Mouse (Mus musculus): ENCODE results near the gene 1700123O20Rik. TPM values are rescaled to one million over a fixed set of nuclear protein-coding genes. Genes with fewer than 3 reads are reported as not detected.

The 1700123O20Rik gene
- polyA plus RNA-seq, 1 experiment from 2014 or later, result 105 TPM

Small RNAs within 50 kb of the gene (microRNA-seq; reads per million reads assigned to microRNA genes)
- 0.93 reads per million for gene Mir6948

Other genes starting within 250 kb of the 1700123O20Rik start
- 28.3 and 28.7 TPM in 2 replicates for gene Lrp10, start 222.1 kb upstream of the 1700123O20Rik start, polyA plus RNA-seq (2016; fragmentation: Nextera tagmentation; extraction: Ambion mirVana)
- 4.3 and 5.0 TPM in 2 replicates for gene Rem2, start 210.1 kb upstream of the 1700123O20Rik start, polyA plus RNA-seq (2016; fragmentation: Nextera tagmentation; extraction: Ambion mirVana)
- 105 and 106 TPM in 2 replicates for gene Prmt5, start 168.7 kb upstream of the 1700123O20Rik start, polyA plus RNA-seq (2016; fragmentation: Nextera tagmentation; extraction: Ambion mirVana)
- gene Haus4, start 131.6 kb upstream of the 1700123O20Rik start, polyA plus RNA-seq (2016; fragmentation: Nextera tagmentation; extraction: Ambion mirVana), result 54.5 and 58.1 TPM in 2 replicates
- 68.9 and 72.2 TPM in 2 replicates for gene Ajuba, start 108.7 kb upstream of the 1700123O20Rik start, polyA plus RNA-seq (2016; fragmentation: Nextera tagmentation; extraction: Ambion mirVana)
- gene 4931414P19Rik, start 80.2 kb upstream of the 1700123O20Rik start, polyA plus RNA-seq (2016; fragmentation: Nextera tagmentation; extraction: Ambion mirVana), result 9.7 and 10.7 TPM in 2 replicates
- 410 and 432 TPM in 2 replicates for gene Psmb5, start 68.2 kb upstream of the 1700123O20Rik start, polyA plus RNA-seq (2016; fragmentation: Nextera tagmentation; extraction: Ambion mirVana)
- gene Psmb11, start 64.8 kb upstream of the 1700123O20Rik start, polyA plus RNA-seq (2016; fragmentation: Nextera tagmentation; extraction: Ambion mirVana), result 0.06 and 0.29 TPM in 2 replicates
- not detected in 2 replicates for gene Gm17606, start 45.3 kb upstream of the 1700123O20Rik start, polyA plus RNA-seq (2016; fragmentation: Nextera tagmentation; extraction: Ambion mirVana)
- gene Cdh24, start 44.9 kb upstream of the 1700123O20Rik start, polyA plus RNA-seq (2016; fragmentation: Nextera tagmentation; extraction: Ambion mirVana), result 11.8 and 12.9 TPM in 2 replicates
- gene Acin1, start 715 bp downstream of the 1700123O20Rik start, polyA plus RNA-seq (2016; fragmentation: Nextera tagmentation; extraction: Ambion mirVana), result 148 and 175 TPM in 2 replicates
- gene Gm29776, start 12.6 kb downstream of the 1700123O20Rik start, polyA plus RNA-seq (2016; fragmentation: Nextera tagmentation; extraction: Ambion mirVana), result 0.16 and 0.23 TPM in 2 replicates
- gene Cebpe, start 26.0 kb downstream of the 1700123O20Rik start, polyA plus RNA-seq (2016; fragmentation: Nextera tagmentation; extraction: Ambion mirVana), result not detected in 2 replicates
- 0.56 and 1.1 TPM in 2 replicates for gene Slc7a8, start 95.7 kb downstream of the 1700123O20Rik start, polyA plus RNA-seq (2016; fragmentation: Nextera tagmentation; extraction: Ambion mirVana)
- gene Rnf212b, start 127.9 kb downstream of the 1700123O20Rik start, polyA plus RNA-seq (2016; fragmentation: Nextera tagmentation; extraction: Ambion mirVana), result not detected in 2 replicates
- gene Homez, start 184.7 kb downstream of the 1700123O20Rik start, polyA plus RNA-seq (2016; fragmentation: Nextera tagmentation; extraction: Ambion mirVana), result 14.2 and 15.9 TPM in 2 replicates
- 0.74 TPM in 1 of 2 replicates, not detected in the other for gene Ppp1r3e, start 191.3 kb downstream of the 1700123O20Rik start, polyA plus RNA-seq (2016; fragmentation: Nextera tagmentation; extraction: Ambion mirVana)
- gene Bcl2l2, start 197.2 kb downstream of the 1700123O20Rik start, polyA plus RNA-seq (2016; fragmentation: Nextera tagmentation; extraction: Ambion mirVana), result 2.4 and 3.3 TPM in 2 replicates
- not detected in 2 replicates for gene Gm20521, start 197.2 kb downstream of the 1700123O20Rik start, polyA plus RNA-seq (2016; fragmentation: Nextera tagmentation; extraction: Ambion mirVana)
- 183 and 200 TPM in 2 replicates for gene Pabpn1, start 206.3 kb downstream of the 1700123O20Rik start, polyA plus RNA-seq (2016; fragmentation: Nextera tagmentation; extraction: Ambion mirVana)
- 98.2 and 102 TPM in 2 replicates for gene Slc22a17, start 226.9 kb downstream of the 1700123O20Rik start, polyA plus RNA-seq (2016; fragmentation: Nextera tagmentation; extraction: Ambion mirVana)
- 44.5 and 52.7 TPM in 2 replicates for gene Efs, start 239.9 kb downstream of the 1700123O20Rik start, polyA plus RNA-seq (2016; fragmentation: Nextera tagmentation; extraction: Ambion mirVana)
- gene Il25, start 246.5 kb downstream of the 1700123O20Rik start, polyA plus RNA-seq (2016; fragmentation: Nextera tagmentation; extraction: Ambion mirVana), result not detected in 2 replicates